Mouse (Mus musculus) retina, postnatal 7 days (tissue): ENCODE results near the gene Csad.
A peak's percentile ranks its signal among the peaks of the same experiment; 100 is the strongest.
"Not testable (repeated sequence)": the region's sequence is repeated elsewhere in the genome, so short reads cannot be mapped to it uniquely, and the experiment has no call there.

Experiments used
- DNase-seq: peaks from one replicate; pipeline ENCODE4 v3.0.0-alpha.2; 2012; ENCODE audit warnings: low read depth, low spot score

The Csad gene

GRCm38 (mm10) chr15:102163900-102164693 lies 40.4 kb downstream of the Csad start:
- no peak for DNase-seq

- DNase-seq = no peak
Measured at GRCm38 (mm10) chr15:102160415-102161060, 44.0 kb downstream of the Csad start.

GRCm38 (mm10) chr15:102156836-102157235 lies 47.7 kb downstream of the Csad start:
- no peak for DNase-seq

GRCm38 (mm10) chr15:102155006-102155405 lies 49.5 kb downstream of the Csad start:
- DNase-seq = not testable (repeated sequence)

GRCm38 (mm10) chr15:102152646-102153045 lies 51.9 kb downstream of the Csad start:
- no peak for DNase-seq

- DNase-seq = no peak
Measured at GRCm38 (mm10) chr15:102150301-102151135, 54.0 kb downstream of the Csad start, which contains the start of gene Soat2. Gene Soat2 (plus strand): TSS chr15:102150526.

- no peak for DNase-seq
Measured at GRCm38 (mm10) chr15:102149561-102149960, 55.0 kb downstream of the Csad start.

GRCm38 (mm10) chr15:102147674-102148402 lies 56.7 kb downstream of the Csad start:
- no peak for DNase-seq

- peak; percentile 46 for DNase-seq
Measured at GRCm38 (mm10) chr15:102146882-102147281, 57.6 kb downstream of the Csad start.

GRCm38 (mm10) chr15:102146089-102146488 lies 58.4 kb downstream of the Csad start:
- DNase-seq = no peak

GRCm38 (mm10) chr15:102145330-102145729 lies 59.2 kb downstream of the Csad start:
- DNase-seq = no peak

- no peak for DNase-seq
Measured at GRCm38 (mm10) chr15:102144726-102145125, 59.8 kb downstream of the Csad start.

- DNase-seq = no peak
Measured at GRCm38 (mm10) chr15:102144274-102144711, 60.2 kb downstream of the Csad start, which contains the start of gene Igfbp6. Gene Igfbp6 (plus strand): TSS chr15:102144362.

- no peak for DNase-seq
Measured at GRCm38 (mm10) chr15:102142914-102143912, 61.3 kb downstream of the Csad start.

GRCm38 (mm10) chr15:102141120-102141519 lies 63.4 kb downstream of the Csad start:
- no peak for DNase-seq

- DNase-seq = peak; percentile 96
Measured at GRCm38 (mm10) chr15:102136129-102136758, 68.3 kb downstream of the Csad start, which contains the start of gene Spryd3. Gene Spryd3 (minus strand): TSS chr15:102136234.

GRCm38 (mm10) chr15:102135522-102136128 lies 68.9 kb downstream of the Csad start:
- no peak for DNase-seq

GRCm38 (mm10) chr15:102134709-102135108 lies 69.8 kb downstream of the Csad start:
- no peak for DNase-seq

GRCm38 (mm10) chr15:102133314-102133713 lies 71.2 kb downstream of the Csad start:
- no peak for DNase-seq
